Mouse (Mus musculus) MEL (cell line): ENCODE results near the gene Kctd19. TPM values are rescaled to one million over a fixed set of nuclear protein-coding genes. Genes with fewer than 3 reads are reported as not detected.

Experiments used
- DNase-seq: peaks from one replicate; pipeline ENCODE4 v3.0.0; 2011; ENCODE audit warnings: low read depth, low spot score
- H3K27ac ChIP-seq: 2 replicates; pipeline ENCODE4 v1.5.1; 2012; ENCODE audit warnings: low read depth, mild to moderate bottlenecking, control low read depth, low read length, moderate library complexity; ENCODE audit not compliant: control insufficient read depth
- H3K27me3 ChIP-seq, 2 experiments: fragments of 150-350 bp in 1 of 2; sonication (generic) in 1 of 2; 2 replicates each; pipeline ENCODE4 v1.6.1; 2012; ENCODE audit warnings: low read length in 2 of 2, mild to moderate bottlenecking in 2 of 2, improper control_type of control experiment in 1 of 2, moderate library complexity in 1 of 2; ENCODE audit not compliant: insufficient read depth in 2 of 2, control insufficient read depth in 1 of 2
- H3K36me3 ChIP-seq, 2 experiments: 2 replicates each; pipeline ENCODE4 v1.6.1; 2012 to 2014; ENCODE audit warnings: low read length in 2 of 2, improper control_type of control experiment in 1 of 2, inconsistent platforms in 1 of 2, mild to moderate bottlenecking in 1 of 2; ENCODE audit not compliant: insufficient read depth in 2 of 2, control insufficient read depth in 1 of 2
- H3K4me1 ChIP-seq, 2 experiments: fragments of 150-350 bp in 1 of 2; sonication (generic) in 1 of 2; 2 replicates each; pipeline ENCODE4 v1.6.1; 2012; ENCODE audit warnings: low read length in 2 of 2, improper control_type of control experiment in 1 of 2, mild to moderate bottlenecking in 1 of 2; ENCODE audit not compliant: insufficient read depth in 2 of 2, control insufficient read depth in 1 of 2
- H3K4me3 ChIP-seq, 2 experiments: fragments of 150-350 bp in 1 of 2; sonication (generic) in 1 of 2; 2 replicates each; pipeline ENCODE4 v1.5.1; 2012; ENCODE audit warnings: low read depth in 2 of 2, low read length in 2 of 2, mild to moderate bottlenecking in 2 of 2, moderate library complexity in 2 of 2, control low read depth in 1 of 2, improper control_type of control experiment in 1 of 2; ENCODE audit not compliant: control insufficient read depth in 1 of 2, insufficient read depth in 1 of 2
- H3K79me2 ChIP-seq: 2 replicates; pipeline ENCODE4 v1.6.1; 2012; ENCODE audit warnings: mild to moderate bottlenecking, low read length, moderate library complexity; ENCODE audit not compliant: control insufficient read depth, poor library complexity, insufficient read depth
- H3K9ac ChIP-seq: 2 replicates; pipeline ENCODE4 v1.6.1; 2012; ENCODE audit warnings: low read depth, mild to moderate bottlenecking, control low read depth, low read length, moderate library complexity; ENCODE audit not compliant: control insufficient read depth, poor library complexity, severe bottlenecking
- H3K9me3 ChIP-seq: fragments of 150-350 bp; sonication (generic); replicated peaks from 2 replicates; pipeline ENCODE4 v1.6.1; 2012; ENCODE audit warnings: mild to moderate bottlenecking, low read length, improper control_type of control experiment, moderate library complexity; ENCODE audit not compliant: insufficient read depth
- BHLHE40 ChIP-seq: IDR thresholded peaks from 2 replicates; pipeline ENCODE4 v1.6.1; 2012; ENCODE audit warnings: low read depth, mild to moderate bottlenecking, inconsistent platforms, low read length, improper control_type of control experiment, borderline replicate concordance
- CHD1 ChIP-seq: IDR thresholded peaks from 2 replicates; pipeline ENCODE4 v1.6.1; 2012; ENCODE audit warnings: low read depth, mild to moderate bottlenecking, inconsistent platforms, low read length, improper control_type of control experiment
- CTCF ChIP-seq, 3 experiments: IDR thresholded peaks in 2 of 3; conservative IDR thresholded peaks in 1 of 3; 2 replicates each; pipeline ENCODE4 v1.5.1; 2011 to 2012; ENCODE audit warnings: low read length in 3 of 3, low read depth in 2 of 3, mild to moderate bottlenecking in 2 of 3, improper control_type of control experiment in 1 of 3, inconsistent platforms in 1 of 3, mixed read lengths in 1 of 3, moderate library complexity in 1 of 3; ENCODE audit not compliant: control insufficient read depth in 1 of 3, insufficient read depth in 1 of 3, poor library complexity in 1 of 3, severe bottlenecking in 1 of 3
- ETS1 ChIP-seq: IDR thresholded peaks from 2 replicates; pipeline ENCODE4 v1.6.1; 2012; ENCODE audit warnings: low read depth, mild to moderate bottlenecking, inconsistent platforms, low read length, improper control_type of control experiment, moderate library complexity
- GATA1 ChIP-seq: IDR thresholded peaks from 2 replicates; pipeline ENCODE4 v1.6.1; 2011; ENCODE audit warnings: low read depth, low read length, improper control_type of control experiment
- HCFC1 ChIP-seq: IDR thresholded peaks from 2 replicates; pipeline ENCODE4 v1.6.1; 2012; ENCODE audit warnings: low read depth, mild to moderate bottlenecking, inconsistent platforms, low read length, improper control_type of control experiment, moderate library complexity
- JUND ChIP-seq: IDR thresholded peaks from 2 replicates; pipeline ENCODE4 v1.6.1; 2011; ENCODE audit warnings: low read depth, mild to moderate bottlenecking, improper control_type of control experiment, low read length
- MAX ChIP-seq: IDR thresholded peaks from 2 replicates; pipeline ENCODE4 v1.6.1; 2011; ENCODE audit warnings: low read length, improper control_type of control experiment
- MEF2A ChIP-seq: IDR thresholded peaks from 2 replicates; pipeline ENCODE4 v1.6.1; 2014; ENCODE audit warnings: low read depth, mild to moderate bottlenecking, inconsistent platforms, low read length, improper control_type of control experiment; ENCODE audit not compliant: poor library complexity, insufficient replicate concordance, severe bottlenecking; ENCODE audit errors: extremely low read depth
- MXI1 ChIP-seq: IDR thresholded peaks from 2 replicates; pipeline ENCODE4 v1.6.1; 2011; ENCODE audit warnings: mild to moderate bottlenecking, low read depth, low read length, improper control_type of control experiment
- MYC ChIP-seq: IDR thresholded peaks from 2 replicates; pipeline ENCODE4 v1.6.1; 2011; ENCODE audit warnings: low read depth, mild to moderate bottlenecking, low read length, improper control_type of control experiment, moderate library complexity
- NELFE ChIP-seq: IDR thresholded peaks from 2 replicates; pipeline ENCODE4 v1.6.1; 2011; ENCODE audit warnings: low read depth, low read length, improper control_type of control experiment
- NRF1 ChIP-seq: IDR thresholded peaks from 2 replicates; pipeline ENCODE4 v1.6.1; 2014; ENCODE audit warnings: low read depth, mild to moderate bottlenecking, inconsistent platforms, low read length, improper control_type of control experiment, moderate library complexity; ENCODE audit not compliant: poor library complexity, insufficient read depth, severe bottlenecking
- TAL1 ChIP-seq: IDR thresholded peaks from 2 replicates; pipeline ENCODE4 v1.6.1; 2012; ENCODE audit warnings: mild to moderate bottlenecking, inconsistent platforms, low read length, moderate library complexity, mixed read lengths
- TBP ChIP-seq: IDR thresholded peaks from 2 replicates; pipeline ENCODE4 v1.8.0; 2011; ENCODE audit warnings: low read depth, low read length, improper control_type of control experiment
- UBTF ChIP-seq: IDR thresholded peaks from 2 replicates; pipeline ENCODE4 v1.6.1; 2012; ENCODE audit warnings: low read depth, mild to moderate bottlenecking, inconsistent platforms, low read length, improper control_type of control experiment, moderate library complexity, borderline replicate concordance; ENCODE audit not compliant: insufficient read depth
- polyA plus RNA-seq, 2 experiments: library from polyadenylated mRNA; stranded (reverse) in 1 of 2; unstranded in 1 of 2; fragments of >175 nt in 1 of 2; fragments of >200 nt in 1 of 2; gene quantifications; 2 replicates each; pipeline versions ENCODE4 v1.2.1 to v1.2.4; 2012; ENCODE audit warnings: low replicate concordance in 2 of 2, low read depth in 1 of 2; ENCODE audit not compliant: insufficient read length in 2 of 2, insufficient read depth in 1 of 2, missing spikeins in 1 of 2
- total RNA-seq: library from RNA; depleted of rRNA; stranded (reverse); fragments of 300-350 nt; gene quantifications from 2 replicates; pipeline ENCODE4 v1.2.3, GENCODE M21; 2012

The Kctd19 gene
- total and polyA plus RNA-seq, 3 experiments: not detected

- TF ChIP-seq JUND (no peak), UBTF (no peak), MAX (no peak), NELFE (no peak), ETS1 (no peak), TAL1 (no peak), CTCF (IDR thresholded peaks at IDR 0.05 in 2 of 3, conservative IDR thresholded peaks at IDR 0.05 in 1 of 3; ENCODE audit: control insufficient read depth in 1 of 3, insufficient read depth in 1 of 3, low read depth in 2 of 3, low read length in 3 of 3, poor library complexity in 1 of 3, severe bottlenecking in 1 of 3) (no peak), CHD1 (no peak), GATA1 (no peak)
- no peaks in the 10 kb centered on the region for H3K9me3 ChIP-seq
- peaks cover 8 to 25% of the 10 kb centered on the region in 2 experiments for H3K4me1 ChIP-seq
- peak overlapping the region; percentile 69 for H3K9ac ChIP-seq
- peak overlapping the region; percentile 52 to 57 for H3K4me3 ChIP-seq
- peaks cover 4% of the 10 kb centered on the region; the same call in 1 of the 2 replicates for H3K79me2 ChIP-seq
- DNase-seq: no peak
- no peak overlapping the region for H3K27ac ChIP-seq
- peaks cover 5 to 11% of the 10 kb centered on the region in 2 experiments; a peak in 3 of 4 replicates for H3K27me3 ChIP-seq
- peaks cover 0 to 15% of the 10 kb centered on the region in 2 experiments; a peak in 2 of 4 replicates for H3K36me3 ChIP-seq
These were observed 64.1 kb downstream of the Kctd19 start for GRCm38 (mm10) chr8:105349096-105349771.

GRCm38 (mm10) chr8:105348450-105349095, 64.7 kb downstream of the Kctd19 start, which contains the start of gene Slc9a5:
Gene Slc9a5 (plus strand): TSS chr8:105348843.
- Histone ChIP-seq H3K4me1 (peaks cover 8 to 31% of the 10 kb centered on the region in 2 experiments), H3K27me3 (peaks cover 5 to 11% of the 10 kb centered on the region in 2 experiments; a peak in 3 of 4 replicates), H3K27ac (peak within 1 kb of the TSS; percentile 21; the same call in 1 of the 2 replicates), H3K4me3 (peak within 1 kb of the TSS; percentile 86 to 93), H3K79me2 (peaks cover 4% of the 10 kb centered on the region; the same call in 1 of the 2 replicates), H3K9ac (peak within 1 kb of the TSS; percentile 74), H3K9me3 (no peaks in the 10 kb centered on the region), H3K36me3 (peaks cover 0 to 16% of the 10 kb centered on the region in 2 experiments; a peak in 2 of 4 replicates)
- peak; percentile 46 for DNase-seq
- TF ChIP-seq TBP: no peak
- TF ChIP-seq HCFC1: no peak
- no peak for TF ChIP-seq MEF2A
- peak; percentile 77 for TF ChIP-seq NRF1
- no peak for TF ChIP-seq JUND
- no peak for TF ChIP-seq MYC
- TF ChIP-seq MXI1: no peak; the same call in 1 of the 2 replicates
- no peak for TF ChIP-seq BHLHE40
